Mouse (Mus musculus) kidney, postnatal 10 days (tissue): ENCODE data around the gene Rab8a.

Source experiments
- DNase-seq: peaks from one replicate; pipeline ENCODE4 v3.0.0; 2021; ENCODE audit warnings: mixed read lengths

Rab8a gene

DNA sequence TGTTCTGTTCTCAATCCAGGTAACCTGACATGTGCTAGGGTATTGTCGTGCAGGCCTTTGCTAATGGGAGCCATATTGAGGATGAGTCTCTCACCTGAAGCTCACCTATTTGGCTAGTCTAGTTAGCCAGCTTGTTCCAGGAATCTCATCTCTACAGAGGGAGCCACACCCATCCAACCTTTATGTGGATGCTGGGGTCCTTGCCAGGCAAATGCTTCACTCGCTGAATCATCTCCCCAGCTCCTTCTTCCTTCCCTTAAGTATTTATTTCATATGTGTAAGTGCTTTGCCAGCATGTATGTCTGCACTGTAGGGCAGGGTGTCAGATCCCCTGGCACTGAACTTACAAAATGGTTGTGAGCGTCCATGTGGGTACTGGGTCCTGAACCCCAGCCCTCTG is 14.4 kb upstream of the Rab8a start:
- DNase-seq = no peak

DNA sequence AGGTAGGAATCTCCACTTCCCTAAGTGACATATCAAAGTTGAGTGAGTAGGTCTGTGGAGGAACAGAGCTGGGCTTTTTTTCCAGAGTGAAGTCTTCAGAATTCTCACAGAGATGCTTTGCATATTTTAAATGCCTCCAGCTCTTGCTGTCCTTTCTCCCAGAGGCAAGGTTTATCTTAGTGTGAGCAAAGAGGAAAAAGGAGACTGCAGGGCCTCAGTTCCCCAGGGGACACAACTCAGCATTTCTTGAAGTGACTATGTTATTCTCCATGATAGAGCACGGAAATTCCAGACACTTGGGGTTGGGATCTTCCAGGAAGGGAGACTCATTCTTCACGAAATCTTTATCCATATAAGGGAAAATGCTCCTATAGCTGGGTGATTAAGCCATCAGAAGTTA is 13.7 kb upstream of the Rab8a start:
- DNase-seq = no peak

GRCm38 (mm10) chr8:72149056-72149455 is 11.9 kb upstream of the Rab8a start:
- DNase-seq = no peak

DNA sequence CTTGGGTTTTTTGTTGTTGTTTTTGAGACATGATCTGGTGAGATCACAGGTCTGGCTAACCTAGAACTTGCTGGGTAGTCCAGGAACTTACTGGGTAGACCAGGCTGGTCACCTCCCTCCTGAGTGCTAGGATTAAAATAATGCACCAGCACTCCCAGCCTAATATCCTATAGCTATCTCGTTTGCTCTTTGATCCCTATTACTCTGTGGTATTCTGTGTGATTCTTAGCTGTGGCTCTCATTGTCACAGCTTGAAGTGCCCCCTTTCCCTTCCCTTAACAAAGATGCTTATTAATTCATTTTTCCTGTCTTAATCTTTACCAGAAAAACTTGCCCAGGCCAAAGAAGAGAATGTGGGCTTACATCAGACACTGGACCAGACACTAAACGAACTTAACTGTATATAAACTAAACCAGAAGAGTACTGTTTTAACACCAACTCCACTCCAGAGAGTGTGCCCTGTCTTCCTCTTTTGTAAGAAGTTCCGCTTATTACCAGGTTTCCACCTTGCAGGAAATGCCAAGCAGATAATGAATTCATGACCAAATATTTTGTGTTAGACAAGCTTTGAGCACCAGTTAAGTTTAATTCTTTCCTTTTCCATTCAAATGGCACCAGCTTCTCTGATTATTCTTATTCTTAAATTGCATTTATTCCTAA is 9.5 kb upstream of the Rab8a start:
- no peak for DNase-seq

DNA sequence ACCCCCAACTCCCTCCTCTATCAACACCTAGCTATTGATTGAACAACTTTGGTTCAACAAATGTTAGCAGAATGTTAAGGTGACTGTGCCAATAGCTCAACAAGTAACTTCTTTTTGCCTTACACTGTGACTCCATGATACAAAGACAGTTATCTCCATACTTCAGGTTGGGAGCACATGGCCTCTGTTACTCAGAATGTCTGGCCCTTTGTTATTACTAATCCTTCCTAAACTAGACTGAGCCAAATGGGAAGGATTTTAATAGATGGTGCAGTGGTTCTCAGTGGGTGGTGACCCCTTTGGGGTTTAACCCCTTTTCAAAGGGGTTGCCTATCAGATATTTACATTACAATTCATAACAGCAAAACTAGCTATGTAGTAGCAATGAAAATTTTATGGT is 7.6 kb upstream of the Rab8a start:
- DNase-seq = no peak

DNA sequence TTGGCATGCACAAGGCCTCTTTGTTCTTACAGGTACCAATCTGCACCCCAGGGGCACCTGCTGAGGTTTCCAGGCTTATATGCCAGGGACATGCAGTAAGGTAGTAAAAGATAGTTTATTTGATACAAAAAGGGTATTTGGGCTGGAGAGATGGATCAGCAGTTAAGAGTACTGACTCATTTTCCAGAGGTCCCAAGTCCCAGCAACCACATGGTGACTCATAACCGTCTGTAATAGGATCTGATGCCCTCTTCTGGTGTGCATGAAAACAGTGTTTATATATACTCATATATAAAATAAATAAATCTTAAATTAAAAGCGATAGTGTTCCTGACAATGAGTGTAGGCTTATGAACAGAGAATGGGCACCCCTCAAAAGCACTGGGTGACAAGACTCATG is 2.9 kb upstream of the Rab8a start:
- DNase-seq = no peak

DNA sequence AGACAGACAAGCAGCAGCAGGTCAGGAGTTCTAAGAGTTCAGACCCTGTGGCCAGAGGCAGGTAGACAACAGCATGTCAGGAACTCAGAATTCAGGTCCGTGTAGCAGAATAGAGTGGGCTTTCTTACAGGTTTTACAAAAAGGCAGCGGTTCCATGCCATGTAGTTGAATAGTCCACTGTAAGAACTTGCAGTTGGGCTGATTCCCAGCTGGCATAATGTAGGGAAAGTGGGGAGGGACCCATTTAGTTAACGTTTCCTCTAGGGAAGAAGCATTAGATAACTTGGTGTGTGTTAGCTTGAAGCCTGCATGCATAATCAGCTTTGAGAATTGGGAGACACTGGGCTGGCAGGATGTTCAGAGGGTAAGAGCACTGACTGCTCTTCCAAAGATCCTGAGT is 2.3 kb upstream of the Rab8a start:
- no peak for DNase-seq

GRCm38 (mm10) chr8:72160007-72160406 is 993 bp upstream of the Rab8a start:
- DNase-seq = no peak

- DNase-seq = no peak
Measured at GRCm38 (mm10) chr8:72162821-72163220, 1.8 kb downstream of the Rab8a start.

- DNase-seq = no peak
Measured at GRCm38 (mm10) chr8:72169098-72169668, 8.2 kb downstream of the Rab8a start.

DNA sequence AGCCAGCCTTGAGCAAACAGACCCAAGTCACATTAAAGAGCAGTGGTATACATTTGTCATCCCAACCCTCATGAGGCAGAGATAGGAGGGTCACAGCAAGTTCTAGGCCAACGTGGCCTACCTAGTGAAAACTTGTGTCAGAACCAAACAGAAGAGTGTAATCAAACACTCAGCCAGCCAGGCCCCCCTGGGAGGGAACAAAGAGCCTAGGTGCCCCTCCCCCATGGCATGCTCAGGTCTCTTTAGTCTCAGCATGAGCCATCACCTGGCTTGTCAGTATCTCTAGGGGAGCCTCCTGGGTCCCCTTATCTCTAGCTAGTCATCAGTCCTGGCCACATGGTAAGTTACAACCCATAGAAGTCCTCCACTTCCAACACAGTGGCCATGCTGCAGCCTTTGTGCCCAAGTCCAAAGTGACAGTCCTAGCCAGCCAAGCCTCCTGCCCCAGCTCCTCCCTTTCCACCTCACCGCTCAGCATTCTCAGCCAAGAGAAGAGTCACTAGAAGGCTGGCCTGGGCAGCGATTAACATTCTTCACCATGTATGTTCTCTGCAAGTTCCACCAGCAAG is 8.8 kb downstream of the Rab8a start:
- DNase-seq = peak; percentile 45

- peak; percentile 88 for DNase-seq
Measured at GRCm38 (mm10) chr8:72177346-72177925, 16.4 kb downstream of the Rab8a start.

GRCm38 (mm10) chr8:72183554-72184202 is 22.7 kb downstream of the Rab8a start:
- no peak for DNase-seq

- DNase-seq = no peak
Measured at GRCm38 (mm10) chr8:72187793-72188331, 26.9 kb downstream of the Rab8a start.

DNA sequence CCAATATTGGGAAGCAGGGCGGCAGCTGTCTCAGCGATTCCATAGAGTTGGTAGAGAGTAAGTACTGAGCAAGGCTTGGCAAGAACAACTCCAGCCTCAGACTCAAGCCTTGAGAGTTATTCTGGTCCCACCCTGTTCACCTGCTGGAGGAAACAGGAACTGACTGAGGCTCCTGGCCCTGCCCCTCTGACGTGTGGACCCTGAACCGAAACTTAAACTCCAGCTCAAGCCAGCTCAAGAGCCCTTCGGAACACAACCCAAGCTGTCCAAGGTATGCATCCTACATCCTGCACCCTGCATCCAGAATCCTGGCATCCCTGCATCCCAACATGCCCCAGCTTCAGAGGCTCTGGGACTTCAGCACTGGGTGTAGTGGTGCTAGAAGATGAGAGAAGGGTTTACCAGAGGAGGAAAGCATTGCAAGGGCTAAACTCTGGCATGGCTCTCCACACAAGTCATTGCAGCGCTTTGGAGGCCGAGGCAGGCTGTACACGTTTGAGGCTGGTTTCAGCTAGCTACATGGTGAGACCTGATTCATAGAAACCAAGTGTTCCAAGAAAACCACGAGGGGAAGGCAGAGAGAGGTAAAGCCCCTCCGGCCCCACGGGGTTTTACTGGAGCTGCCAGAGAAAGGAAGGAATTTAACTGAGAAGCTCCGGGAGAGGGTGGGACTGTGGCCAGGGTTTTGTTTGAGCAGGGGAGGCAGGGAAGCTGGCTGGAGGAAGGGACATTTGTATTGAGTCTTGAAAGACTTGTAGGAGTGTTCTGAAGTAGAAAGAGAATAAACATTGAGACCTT is 28.6 kb downstream of the Rab8a start, which contains the start of gene Hsh2d:
Gene Hsh2d, plus strand, starts transcription at position 222 of the 798 bp plus-strand sequence.
- DNase-seq = no peak

GRCm38 (mm10) chr8:72190215-72190539 is 29.2 kb downstream of the Rab8a start:
- DNase-seq = no peak

- DNase-seq = no peak
Measured at GRCm38 (mm10) chr8:72192065-72192464, 31.1 kb downstream of the Rab8a start.

GRCm38 (mm10) chr8:72197997-72198396 is 37.0 kb downstream of the Rab8a start:
- no peak for DNase-seq

DNA sequence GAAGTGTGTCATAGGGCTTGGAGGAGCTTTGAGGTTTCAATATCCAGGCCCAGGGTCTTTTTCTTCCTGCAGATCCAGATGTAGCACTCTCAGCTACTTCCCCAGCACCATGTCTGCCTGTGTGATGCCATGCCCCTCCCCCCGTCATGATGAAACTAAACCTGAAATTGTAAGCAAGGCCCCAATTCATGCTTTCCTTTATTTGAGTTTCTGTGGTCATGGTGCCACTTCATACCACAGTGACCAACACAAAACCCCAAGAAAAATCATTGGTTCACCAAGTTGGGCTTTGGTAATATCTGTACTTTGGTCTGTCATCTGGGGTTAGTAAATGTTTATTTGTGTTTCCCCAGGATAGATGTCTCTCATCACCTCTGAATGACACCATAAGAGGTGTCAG is 47.6 kb downstream of the Rab8a start:
- no peak for DNase-seq

- DNase-seq = peak; percentile 27
Measured at GRCm38 (mm10) chr8:72210222-72210621, 49.2 kb downstream of the Rab8a start.

GRCm38 (mm10) chr8:72210710-72211109 is 49.7 kb downstream of the Rab8a start:
- DNase-seq = no peak

GRCm38 (mm10) chr8:72211846-72212245 is 50.8 kb downstream of the Rab8a start:
- no peak for DNase-seq

DNA sequence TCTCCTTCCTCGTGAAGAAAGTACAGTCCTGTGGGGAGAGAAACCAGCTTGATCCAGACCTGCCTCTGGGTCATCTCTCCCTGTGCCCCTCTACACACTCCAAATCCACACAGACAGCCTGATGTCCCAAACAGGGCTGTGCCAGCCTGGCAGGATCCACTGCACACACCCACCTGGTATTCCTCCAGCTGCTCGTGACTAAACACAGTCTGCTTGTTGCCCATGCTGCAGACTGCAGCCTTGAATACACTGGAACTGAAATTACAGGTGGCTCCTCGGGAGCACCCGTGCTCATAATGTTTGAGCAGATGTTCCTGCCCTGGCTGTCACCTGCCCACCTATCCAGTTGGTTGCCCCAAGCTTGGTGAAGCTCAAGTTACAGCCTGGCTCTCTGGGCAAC is 51.8 kb downstream of the Rab8a start, which contains the start of gene Cib3:
Gene Cib3, minus strand, starts transcription at position 87 of the 400 bp plus-strand sequence.
- DNase-seq = no peak
